Mouse (Mus musculus) cerebellum, postnatal 14 days (tissue): ENCODE measurements at regions not wholly inside any gene's neighbourhood (a gene's known extent, or its start where the extent isn't known, plus 50 kb on each side); places are given as distances from the start of the nearest gene placed in this dataset.
A peak's percentile ranks its signal among the peaks of the same experiment; 100 is the strongest.

ENCODE experiments used
- DNase-seq, 2 experiments: peaks; one replicate each; pipeline ENCODE4 v3.0.0; 2021; ENCODE audit warnings: mixed read lengths in 2 of 2

DNA sequence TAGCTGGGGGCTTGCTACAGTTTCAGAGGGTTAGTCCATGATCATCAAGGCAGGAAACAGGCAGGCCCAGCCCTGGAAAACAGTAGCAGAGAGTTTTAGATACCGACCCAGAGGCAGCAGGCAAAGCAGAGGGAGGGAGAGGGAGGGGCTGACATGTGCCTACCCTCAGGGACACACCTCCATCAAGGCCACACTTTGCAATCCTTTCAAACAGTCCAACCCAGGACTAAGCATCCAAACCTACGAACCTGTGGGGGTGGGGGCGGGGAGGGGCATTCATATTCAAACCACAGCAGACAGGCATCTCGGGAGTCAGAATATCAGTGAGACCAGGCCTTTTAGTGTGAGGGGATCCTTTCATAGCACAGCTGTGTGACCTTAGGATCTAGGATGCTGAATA, 103.2 kb downstream of the Fam168b start:
- DNase-seq = no peak

DNA sequence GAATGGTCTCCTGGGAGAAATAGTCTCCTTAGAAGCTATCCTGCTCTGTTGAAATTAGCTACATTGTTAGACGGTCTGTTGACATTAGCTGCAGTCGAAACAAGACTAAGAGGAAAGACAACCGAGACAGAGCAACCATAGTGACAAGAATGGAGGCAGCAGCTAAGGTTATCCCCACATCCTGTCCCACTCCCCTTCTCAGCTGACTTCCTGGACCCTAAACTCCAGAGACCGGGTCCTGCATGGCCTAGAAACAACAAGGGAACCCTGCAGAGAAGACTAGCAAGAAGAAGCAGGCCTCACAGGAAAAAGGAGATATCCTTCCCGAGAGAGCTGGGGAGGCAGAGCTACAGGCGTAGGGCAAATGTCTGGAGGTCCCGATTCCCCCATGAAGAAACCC, 102.0 kb downstream of the Fam168b start:
- no peak for DNase-seq

DNA sequence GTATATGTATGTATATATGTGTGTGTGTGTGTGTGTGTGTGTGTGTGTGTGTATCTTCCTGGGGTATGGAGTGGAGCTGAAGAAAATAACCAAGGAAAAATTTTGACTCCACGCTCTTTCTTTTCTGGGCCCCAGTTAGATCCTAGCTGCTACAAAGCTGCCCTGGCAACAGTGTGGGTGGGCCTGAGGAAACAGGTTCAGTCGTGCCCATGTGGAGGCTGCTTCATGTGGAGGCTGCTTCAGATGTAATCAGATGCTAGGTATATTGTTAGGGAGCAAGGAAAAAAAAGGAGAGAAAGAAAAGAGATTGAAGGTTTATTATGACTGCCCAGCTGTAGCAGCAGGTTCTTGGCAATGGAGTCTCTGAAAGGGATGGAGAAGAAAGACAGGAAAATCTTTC, 100.6 kb downstream of the Fam168b start:
- no peak for DNase-seq

DNA sequence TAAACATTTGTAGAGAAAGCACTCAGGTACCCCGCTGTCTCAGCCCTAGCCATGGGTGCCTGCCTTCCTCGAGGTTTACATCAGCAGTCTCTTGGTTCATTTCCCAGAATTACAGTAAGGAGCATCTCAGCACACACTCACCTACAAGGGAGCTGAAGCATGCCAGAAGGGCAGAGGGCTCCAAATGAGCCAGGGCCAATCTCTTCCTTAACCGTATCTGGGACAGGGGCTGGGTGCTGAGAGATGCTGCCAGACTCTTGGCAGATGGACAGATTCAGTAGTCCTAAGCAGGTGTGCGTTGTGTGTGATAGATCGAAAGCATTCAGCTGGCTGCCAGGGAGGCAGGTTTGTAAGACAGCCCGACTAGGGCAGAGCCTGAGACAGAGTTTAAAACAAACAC, 97.0 kb downstream of the Fam168b start:
- DNase-seq = peak; percentile 38 to 52

DNA sequence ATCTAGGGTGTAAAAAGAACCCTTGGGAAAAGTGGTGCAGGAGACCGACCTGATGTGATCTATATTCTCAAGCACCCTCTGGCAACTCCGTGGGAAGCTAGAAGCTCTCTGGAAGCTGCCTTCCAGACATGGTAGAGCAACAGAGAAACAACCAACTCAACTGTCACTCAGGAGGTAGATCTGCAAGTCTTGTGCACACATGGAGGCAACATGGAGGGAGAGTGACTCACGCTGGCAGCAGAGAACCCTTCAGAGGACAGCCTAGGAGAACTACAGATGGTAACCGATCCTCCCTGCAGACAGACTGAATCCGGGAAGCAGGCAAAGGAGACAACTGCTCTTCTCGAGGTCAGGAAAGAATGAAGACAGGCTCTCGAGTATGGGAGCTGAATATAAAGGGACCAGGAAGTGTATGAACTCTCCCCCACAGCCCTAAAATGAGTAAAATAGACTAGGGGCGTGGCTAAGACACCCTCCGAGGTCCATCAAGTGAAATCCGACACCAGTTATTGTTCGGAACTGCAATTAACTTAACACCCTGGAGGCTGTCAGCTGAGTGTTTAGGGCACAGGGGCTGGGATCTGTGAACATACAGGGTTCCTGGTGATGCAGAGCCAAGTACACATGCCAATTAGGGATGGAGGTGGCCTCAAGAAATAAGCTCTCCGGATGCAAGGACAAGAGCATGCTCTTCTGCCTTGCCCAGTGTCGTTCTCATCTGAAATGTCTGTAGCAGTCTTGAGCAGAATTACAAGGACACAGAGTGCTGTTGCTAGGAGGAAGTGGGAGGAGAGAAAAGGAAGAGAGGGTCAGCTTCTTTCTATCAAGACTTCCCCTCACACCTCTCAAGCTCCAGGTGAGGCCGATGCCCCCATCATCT, 93.5 kb downstream of the Fam168b start:
- no peak for DNase-seq

DNA sequence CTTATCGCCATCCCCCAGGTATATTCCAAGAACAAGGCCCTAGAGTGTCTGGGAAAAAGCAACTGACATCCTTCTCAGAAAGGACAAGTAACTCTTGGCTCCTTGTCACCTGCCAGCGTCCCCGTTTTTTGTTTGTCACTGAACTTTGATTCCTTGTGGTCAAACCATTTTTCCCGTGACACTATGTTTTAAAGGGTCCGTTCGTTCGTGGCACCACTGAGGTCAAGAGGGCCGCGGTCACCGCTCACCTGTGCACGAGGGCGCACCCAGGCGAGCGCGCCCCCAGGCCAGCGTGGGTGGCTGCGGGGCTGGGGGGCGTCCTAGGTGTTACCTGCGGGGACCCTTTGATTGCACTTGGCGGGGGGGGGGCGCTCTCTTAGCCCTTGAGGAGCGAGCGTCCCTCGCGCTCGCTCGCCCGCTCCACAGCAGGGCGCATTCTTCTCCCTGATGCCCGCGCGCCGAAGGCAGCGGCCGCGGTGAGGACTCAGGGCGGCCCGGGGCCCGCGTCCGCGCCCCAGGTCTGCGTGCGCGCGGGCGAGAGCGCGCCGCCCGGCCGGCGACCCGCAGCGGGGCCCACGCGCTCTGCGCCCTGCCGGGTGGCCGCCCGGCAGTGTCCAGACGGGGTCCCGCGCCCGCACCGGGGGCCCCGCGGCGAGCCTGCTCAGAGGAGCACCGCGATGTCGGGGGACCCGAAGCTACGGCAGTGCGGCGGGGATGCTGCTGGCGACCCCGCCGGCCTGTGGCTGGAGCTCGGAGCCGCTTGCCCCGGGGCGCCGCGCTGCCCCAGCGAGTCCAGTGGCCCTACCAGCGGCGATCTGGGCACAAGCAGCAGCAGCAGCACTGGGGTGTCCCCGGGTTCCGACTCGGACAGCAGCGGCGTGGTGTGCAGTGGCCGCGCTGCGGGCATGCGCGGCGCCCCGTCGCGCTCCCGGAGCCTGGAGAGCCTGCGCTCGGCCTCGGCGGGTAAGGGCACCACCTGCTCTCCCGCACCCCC, 92.5 kb downstream of the Fam168b start:
- DNase-seq = peak; percentile 59 to 67

DNA sequence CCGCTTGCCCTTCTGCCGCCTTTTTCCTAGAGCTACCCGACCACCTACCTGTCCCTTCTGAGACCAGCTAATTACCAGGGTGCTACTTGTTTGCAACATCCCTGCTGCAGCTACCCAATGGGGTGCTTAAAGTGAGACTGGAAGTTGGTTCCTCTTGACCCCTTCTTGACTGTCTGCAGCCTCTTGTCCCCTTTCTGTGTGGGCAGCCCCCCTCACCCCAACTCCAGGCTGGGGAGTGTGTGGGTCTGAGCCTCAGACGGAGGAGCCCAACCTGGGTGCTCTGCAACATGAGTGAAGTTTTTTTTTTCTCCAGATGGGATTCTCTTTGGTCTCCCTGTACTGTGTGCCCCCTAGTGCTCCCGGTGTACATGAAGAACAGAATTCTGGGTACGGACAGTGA, 91.7 kb downstream of the Fam168b start:
- DNase-seq = peak in 1 of 2 experiments; percentile 26

DNA sequence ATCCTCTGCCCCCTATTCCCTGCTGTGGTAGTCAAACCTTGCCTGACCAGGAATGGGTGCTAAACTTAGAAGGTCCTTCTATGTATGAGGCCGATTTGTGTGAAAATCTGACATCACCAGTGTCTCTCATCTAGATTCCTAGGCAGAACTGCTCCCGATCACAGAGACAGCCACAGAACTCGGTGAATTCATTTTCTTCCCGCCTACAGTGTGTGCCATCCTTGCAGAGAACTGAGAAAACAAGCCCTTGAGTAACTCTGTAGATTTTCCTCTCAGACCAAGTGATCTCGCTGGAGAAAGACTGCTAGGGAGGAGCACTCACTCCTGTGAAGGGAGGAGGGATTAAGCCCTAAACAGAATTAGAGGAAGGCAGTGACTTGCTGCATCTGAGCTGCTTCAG, 89.3 kb downstream of the Fam168b start:
- DNase-seq = no peak

DNA sequence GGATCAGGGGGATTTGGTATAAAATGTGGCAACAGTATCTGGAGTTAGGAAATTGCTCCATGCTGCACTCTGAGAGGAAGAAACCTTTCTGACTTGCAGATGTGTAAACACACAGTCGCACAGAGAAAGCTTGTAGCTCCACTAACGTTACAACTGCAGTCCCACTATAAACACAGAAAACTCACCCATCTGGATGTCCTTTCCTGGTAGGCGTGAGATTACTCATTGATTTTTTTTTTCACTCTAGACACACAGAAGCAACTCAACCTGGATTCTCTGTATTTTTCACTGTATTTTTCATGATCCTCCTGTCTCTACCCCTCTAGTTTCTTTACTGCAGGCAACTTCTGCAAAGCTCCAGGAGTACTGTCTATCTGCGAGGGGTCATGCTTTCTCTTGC, 82.3 kb downstream of the Fam168b start:
- DNase-seq = no peak

DNA sequence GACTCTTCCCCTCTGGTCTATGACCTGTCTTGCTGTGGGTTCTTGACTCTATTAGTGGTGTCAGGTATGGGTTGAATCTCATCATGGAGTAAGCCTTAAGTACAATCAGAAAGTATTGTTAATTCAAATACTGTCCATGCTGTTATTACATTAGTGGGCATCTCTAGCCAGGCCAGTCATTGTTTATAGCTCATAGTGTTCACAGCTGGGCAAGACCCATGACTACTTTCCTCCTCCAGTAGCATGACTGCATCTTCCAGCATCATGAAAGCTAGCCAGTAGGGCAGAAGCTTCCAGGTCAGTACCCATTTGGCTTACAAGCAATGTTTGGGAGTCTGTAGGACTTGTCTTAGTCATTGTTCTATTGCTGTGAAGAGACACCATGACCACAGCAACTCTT, 81.4 kb downstream of the Fam168b start:
- DNase-seq = no peak

DNA sequence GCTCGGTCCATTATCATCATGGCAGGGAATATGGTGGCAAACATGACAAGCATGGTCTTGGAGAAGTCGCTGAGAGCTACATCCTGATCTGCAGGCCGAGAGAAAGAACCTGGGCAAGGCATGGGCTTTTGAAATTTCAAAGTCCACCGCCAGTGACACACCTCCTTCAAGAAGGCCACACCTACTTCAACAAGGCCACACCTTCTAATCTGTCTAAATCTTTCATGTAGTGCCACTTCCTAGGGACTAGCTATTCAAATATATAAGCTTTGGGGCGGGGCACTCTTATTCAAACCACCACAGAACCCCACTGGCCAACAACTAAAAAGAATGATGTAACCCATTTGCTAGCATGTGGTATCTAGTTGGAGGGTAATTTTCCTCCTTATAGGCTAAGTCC, 81.0 kb downstream of the Fam168b start:
- no peak for DNase-seq
